Mouse (Mus musculus): ENCODE results near the gene Fastk.

GRCm38 (mm10) chr5:24486738-24487137 lies 41.7 kb upstream of the Fastk start:
- TF ChIP-seq CTCF (IDR thresholded peaks at IDR 0.05; ENCODE audit: low read depth, low read length), result no peak
- no peak for TF ChIP-seq POLR2A (IDR thresholded peaks at IDR 0.05; ENCODE audit: borderline replicate concordance, low read depth, low read length)

Data from bone marrow macrophage, adult 2 months (primary cell).